Mouse (Mus musculus): ENCODE measurements around the gene Plekhm2.

The Plekhm2 gene

GRCm38 (mm10) chr4:141664799-141665198 lies at the start of gene Plekhm2:
TSS of gene Plekhm2 (minus strand) at chr4:141664899.
- no peak for DNase-seq (ENCODE audit: low read depth, low spot score)

GRCm38 (mm10) chr4:141713598-141714142 lies 49.0 kb upstream of the Plekhm2 start:
- DNase-seq (ENCODE audit: low read depth, low spot score) = no peak

- DNase-seq (ENCODE audit: low read depth, low spot score) = no peak
Measured at GRCm38 (mm10) chr4:141711250-141711649, 46.6 kb upstream of the Plekhm2 start.

- no peak for DNase-seq (ENCODE audit: low read depth, low spot score)
Measured at GRCm38 (mm10) chr4:141708971-141709370, 44.3 kb upstream of the Plekhm2 start.

- DNase-seq (ENCODE audit: low read depth, low spot score) = no peak
Measured at GRCm38 (mm10) chr4:141708005-141708404, 43.3 kb upstream of the Plekhm2 start.

- no peak for DNase-seq (ENCODE audit: low read depth, low spot score)
Measured at GRCm38 (mm10) chr4:141705331-141705730, 40.6 kb upstream of the Plekhm2 start.

- no peak for DNase-seq (ENCODE audit: low read depth, low spot score)
Measured at GRCm38 (mm10) chr4:141704625-141705024, 39.9 kb upstream of the Plekhm2 start.

- DNase-seq (ENCODE audit: low read depth, low spot score) = no peak
Measured at GRCm38 (mm10) chr4:141694719-141695118, 30.0 kb upstream of the Plekhm2 start.

GRCm38 (mm10) chr4:141688505-141688904 lies 23.8 kb upstream of the Plekhm2 start:
- no peak for DNase-seq (ENCODE audit: low read depth, low spot score)

- no peak for DNase-seq (ENCODE audit: low read depth, low spot score)
Measured at GRCm38 (mm10) chr4:141686525-141686924, 21.8 kb upstream of the Plekhm2 start.

GRCm38 (mm10) chr4:141686093-141686492 lies 21.4 kb upstream of the Plekhm2 start:
- no peak for DNase-seq (ENCODE audit: low read depth, low spot score)

- DNase-seq (ENCODE audit: low read depth, low spot score) = no peak
Measured at GRCm38 (mm10) chr4:141685499-141685898, 20.8 kb upstream of the Plekhm2 start, which contains the start of gene Rsc1a1. TSS of gene Rsc1a1 (minus strand) at chr4:141685599.

GRCm38 (mm10) chr4:141682706-141683230 lies 18.1 kb upstream of the Plekhm2 start:
- DNase-seq (ENCODE audit: low read depth, low spot score) = no peak

GRCm38 (mm10) chr4:141681767-141682166 lies 17.1 kb upstream of the Plekhm2 start:
- no peak for DNase-seq (ENCODE audit: low read depth, low spot score)

GRCm38 (mm10) chr4:141680892-141681291 lies 16.2 kb upstream of the Plekhm2 start:
- no peak for DNase-seq (ENCODE audit: low read depth, low spot score)

- DNase-seq (ENCODE audit: low read depth, low spot score) = no peak
Measured at GRCm38 (mm10) chr4:141679016-141679415, 14.3 kb upstream of the Plekhm2 start.

- DNase-seq (ENCODE audit: low read depth, low spot score) = no peak
Measured at GRCm38 (mm10) chr4:141676462-141676979, 11.8 kb upstream of the Plekhm2 start.

GRCm38 (mm10) chr4:141672325-141672724 lies 7.6 kb upstream of the Plekhm2 start:
- DNase-seq (ENCODE audit: low read depth, low spot score) = no peak

- no peak for DNase-seq (ENCODE audit: low read depth, low spot score)
Measured at GRCm38 (mm10) chr4:141671389-141671788, 6.7 kb upstream of the Plekhm2 start.

- no peak for DNase-seq (ENCODE audit: low read depth, low spot score)
Measured at GRCm38 (mm10) chr4:141669898-141670712, 5.4 kb upstream of the Plekhm2 start.

GRCm38 (mm10) chr4:141664011-141664745 lies 521 bp downstream of the Plekhm2 start:
- DNase-seq (ENCODE audit: low read depth, low spot score) = peak; percentile 29

Measured in forelimb bud, embryonic 11.5 days (tissue).